Mouse (Mus musculus) embryonic facial prominence, embryonic 12.5 days (tissue): ENCODE data around the gene Gramd4. TPM values are rescaled to one million over a fixed set of nuclear protein-coding genes. Genes with fewer than 3 reads are reported as not detected.
"Not testable (repeated sequence)": the region's sequence is repeated elsewhere in the genome, so short reads cannot be mapped to it uniquely, and the experiment has no call there.

Source experiments
- ATAC-seq: fragments of 200-750 bp; cut with Nextera tagmentation; 2 replicates; pipeline ENCODE4 v1.8.0; 2017; ENCODE audit not compliant: insufficient number of reproducible peaks, insufficient read depth, low FRiP score, low TSS enrichment
- H3K27ac ChIP-seq: fragments of 300-500 bp; sonication (generic); 2 replicates; pipeline ENCODE4 v1.5.1; 2016; ENCODE audit warnings: mild to moderate bottlenecking
- H3K27me3 ChIP-seq: fragments of 300-500 bp; sonication (generic); 2 replicates; pipeline ENCODE4 v1.6.1; 2016; ENCODE audit warnings: mild to moderate bottlenecking, moderate library complexity
- H3K36me3 ChIP-seq: fragments of 300-500 bp; sonication (generic); 2 replicates; pipeline ENCODE4 v1.6.1; 2016; ENCODE audit warnings: mild to moderate bottlenecking
- H3K4me1 ChIP-seq: fragments of 300-500 bp; sonication (generic); 2 replicates; pipeline ENCODE4 v1.6.1; 2016
- H3K4me2 ChIP-seq: fragments of 300-500 bp; sonication (generic); replicated peaks from 2 replicates; pipeline ENCODE4 v1.6.1; 2016; ENCODE audit warnings: mild to moderate bottlenecking, moderate library complexity
- H3K4me3 ChIP-seq: fragments of 300-500 bp; sonication (generic); 2 replicates; pipeline ENCODE4 v1.5.1; 2016; ENCODE audit warnings: mild to moderate bottlenecking
- H3K9ac ChIP-seq: fragments of 300-500 bp; sonication (generic); 2 replicates; pipeline ENCODE4 v1.6.1; 2016; ENCODE audit warnings: mild to moderate bottlenecking, moderate library complexity
- H3K9me3 ChIP-seq: fragments of 300-500 bp; sonication (generic); 2 replicates; pipeline ENCODE4 v1.6.1; 2016; ENCODE audit warnings: mild to moderate bottlenecking, moderate library complexity
- whole genome bisulfite sequencing: fragments of 180-500 bp; shearing (Covaris S2); methylation state at CpG from one replicate; pipeline ENCODE4 v1.1.7; 2016; 5-methylcytosine and 5-hydroxymethylcytosine counted together
- polyA plus RNA-seq: library from polyadenylated mRNA; unstranded; fragments of >200 nt; fragmentation: Nextera tagmentation; extraction: Ambion mirVana; gene quantifications from 2 replicates; pipeline ENCODE4 v1.2.1, GENCODE M21; 2016

Gene Gramd4
- polyA plus RNA-seq, 1 experiment from 2014 or later: 19.4 TPM

DNA sequence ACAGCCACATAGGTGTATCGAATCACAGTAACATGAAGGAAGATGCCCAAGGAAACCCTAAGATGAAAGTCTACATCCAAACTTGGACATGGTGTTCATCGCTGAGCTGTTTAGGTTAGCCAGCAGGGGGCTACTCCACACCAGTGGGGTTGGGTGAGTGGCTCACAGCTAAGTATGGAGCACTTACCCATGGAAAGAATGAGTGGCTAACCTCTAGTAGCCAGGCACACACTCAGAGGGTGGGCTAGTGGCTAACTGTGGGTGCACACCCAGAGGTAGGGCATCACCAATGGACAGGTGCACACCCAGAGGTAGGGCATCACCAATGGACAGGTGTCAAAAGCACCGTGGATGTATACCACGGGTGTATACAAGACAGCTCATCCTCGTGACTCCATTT, 102.2 kb downstream of the Gramd4 start:
- ATAC-seq: no peak
- H3K9ac ChIP-seq: no peak overlapping the region
- WGBS: 81% methylated on average over 5 of the region's 5 CpGs

DNA sequence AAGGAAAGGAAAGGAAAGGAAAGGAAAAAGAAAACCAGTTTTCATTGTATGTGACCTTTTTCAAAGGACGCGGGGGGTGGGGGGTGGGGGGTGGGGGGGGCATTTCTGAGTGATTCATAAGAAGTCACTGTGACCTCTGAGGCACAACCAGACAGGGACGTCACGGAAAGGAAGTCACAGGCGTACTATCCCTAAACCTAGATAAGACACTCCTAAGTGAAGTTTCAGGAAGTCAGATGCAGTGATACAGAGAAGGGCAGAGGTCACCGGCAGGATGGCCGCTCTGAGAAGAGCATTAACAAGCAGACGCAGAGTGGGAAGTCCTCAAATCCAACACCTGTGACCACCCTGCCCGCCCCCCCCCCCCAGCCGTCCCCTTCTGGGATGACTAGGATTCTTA, 103.4 kb downstream of the Gramd4 start:
- H3K36me3 ChIP-seq: peaks cover 22% of the 10 kb centered on the region
- no peak overlapping the region for H3K9ac ChIP-seq
- no peaks in the 10 kb centered on the region for H3K9me3 ChIP-seq
- H3K4me3 ChIP-seq: no peak overlapping the region
- WGBS: 72% methylated on average over 10 of the region's 10 CpGs
- no peak overlapping the region for H3K4me2 ChIP-seq
- no peaks in the 10 kb centered on the region for H3K4me1 ChIP-seq
- no peaks in the 10 kb centered on the region for H3K27me3 ChIP-seq
- no peak for ATAC-seq
- H3K27ac ChIP-seq: no peak overlapping the region

More for the DNA sequence above, 102.2 kb downstream of the Gramd4 start:
- no peaks in the 10 kb centered on the region for H3K27me3 ChIP-seq
- peaks cover 27% of the 10 kb centered on the region for H3K36me3 ChIP-seq
- no peaks in the 10 kb centered on the region for H3K4me1 ChIP-seq
- H3K27ac ChIP-seq: no peak overlapping the region
- H3K9me3 ChIP-seq: no peaks in the 10 kb centered on the region
- H3K4me3 ChIP-seq: no peak overlapping the region
- no peak overlapping the region for H3K4me2 ChIP-seq

DNA sequence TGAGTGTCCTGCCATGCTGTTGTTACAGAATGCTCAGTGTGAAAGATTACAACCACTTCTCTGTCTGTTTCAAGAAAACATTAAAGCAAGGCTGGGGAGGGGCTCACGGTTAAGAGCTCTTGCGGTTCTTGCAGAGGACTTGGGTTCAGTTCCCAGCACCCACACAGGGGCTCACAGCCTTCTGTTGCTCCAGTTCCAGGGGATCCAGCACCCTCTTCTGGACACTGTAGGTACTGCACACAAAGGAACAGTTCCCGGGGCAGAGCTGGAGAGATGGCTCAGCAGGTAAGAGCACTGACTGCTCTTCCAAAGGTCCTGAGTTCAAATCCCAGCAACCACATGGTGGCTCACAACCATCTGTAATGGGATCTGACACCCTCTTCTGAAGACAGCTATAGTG, 104.3 kb downstream of the Gramd4 start:
- H3K9me3 ChIP-seq, H3K9ac ChIP-seq, H3K4me2 ChIP-seq, H3K4me1 ChIP-seq, H3K27ac ChIP-seq, ATAC-seq, H3K27me3 ChIP-seq, H3K4me3 ChIP-seq: not testable (repeated sequence)
- H3K36me3 ChIP-seq: peaks cover 17% of the 10 kb centered on the region
- WGBS: 97% methylated on average over 3 of the region's 3 CpGs

DNA sequence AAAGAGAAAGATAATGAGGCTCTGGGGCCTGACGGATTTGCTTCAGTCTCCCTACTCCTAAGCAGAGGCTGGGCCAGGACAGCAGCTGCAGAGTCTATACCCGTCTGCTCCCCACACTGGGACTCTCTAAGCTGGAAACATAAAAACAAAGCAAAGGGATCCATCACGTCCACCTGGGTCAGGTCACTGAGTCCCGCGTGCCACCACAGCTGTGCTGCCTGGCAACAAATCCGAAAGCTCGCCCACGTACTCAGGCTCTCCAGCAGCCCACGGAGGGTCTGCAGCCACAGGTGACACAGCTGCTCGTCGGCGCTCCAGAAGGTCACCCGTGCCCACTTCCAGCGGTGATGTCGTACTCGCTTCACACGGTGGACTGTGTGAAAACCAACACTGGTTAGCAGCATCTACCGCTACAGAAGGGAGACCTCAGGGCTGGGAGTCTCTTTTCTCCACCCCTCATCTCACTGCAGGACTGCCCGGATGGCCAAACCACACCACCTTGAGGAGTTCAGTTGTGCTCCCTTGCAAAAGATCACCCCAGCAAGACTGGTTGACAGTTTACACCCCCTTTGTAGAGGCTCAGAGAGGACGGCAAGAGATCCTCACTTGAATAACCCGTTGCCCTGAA, 107.3 kb downstream of the Gramd4 start:
- Histone ChIP-seq H3K36me3 (peaks cover 17% of the 10 kb centered on the region), H3K4me2 (no peak overlapping the region), H3K27ac (no peak overlapping the region), H3K4me1 (peaks cover 11% of the 10 kb centered on the region), H3K27me3 (no peaks in the 10 kb centered on the region), H3K4me3 (no peak overlapping the region), H3K9ac (no peak overlapping the region), H3K9me3 (no peaks in the 10 kb centered on the region)
- WGBS: 83% methylated on average over 21 of the region's 21 CpGs
- no peak for ATAC-seq

DNA sequence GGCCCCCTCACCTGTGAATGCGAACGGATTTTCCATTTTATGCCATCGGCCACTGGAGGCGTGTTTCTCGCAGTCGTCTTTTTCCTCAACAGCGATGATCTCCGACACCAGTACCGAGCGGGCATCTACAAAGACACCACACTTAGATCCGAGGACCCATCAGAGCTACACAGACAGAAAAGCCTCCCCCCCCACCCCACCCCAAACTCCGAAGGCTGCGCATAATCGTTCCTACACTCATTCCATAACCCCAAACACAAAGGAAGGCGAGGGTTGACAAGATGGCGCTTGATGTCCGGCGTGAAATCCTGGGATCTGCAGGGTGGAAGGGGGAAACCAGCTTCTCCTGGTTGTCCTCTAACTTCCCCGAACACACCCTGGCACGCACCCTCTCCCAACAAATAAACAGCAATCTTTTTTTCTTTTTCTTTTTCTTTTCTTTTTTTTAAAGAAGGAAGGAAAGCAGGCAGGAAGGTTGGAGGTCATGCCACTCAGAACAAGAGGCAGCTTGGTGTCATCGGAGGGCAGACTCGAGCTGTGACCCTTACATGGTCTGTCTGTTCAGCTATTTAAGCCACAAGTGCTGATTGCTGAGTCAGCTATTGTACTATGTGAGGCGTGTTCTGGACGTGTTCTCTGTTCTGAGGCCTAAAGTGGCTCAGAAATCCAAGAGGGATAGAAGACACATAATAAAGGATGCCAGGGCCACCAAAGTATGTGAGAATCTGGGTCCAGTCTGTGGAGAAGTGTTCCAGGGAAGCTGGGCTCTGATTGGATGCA, 108.5 kb downstream of the Gramd4 start:
- peaks cover 11% of the 10 kb centered on the region for H3K4me1 ChIP-seq
- peaks cover 17% of the 10 kb centered on the region for H3K36me3 ChIP-seq
- H3K27ac ChIP-seq: no peak overlapping the region
- no peaks in the 10 kb centered on the region for H3K27me3 ChIP-seq
- no peak for ATAC-seq
- H3K4me2 ChIP-seq: no peak overlapping the region
- 86% methylated on average over 24 of the region's 24 CpGs for WGBS
- H3K9ac ChIP-seq: no peak overlapping the region
- no peak overlapping the region for H3K4me3 ChIP-seq
- no peaks in the 10 kb centered on the region for H3K9me3 ChIP-seq

DNA sequence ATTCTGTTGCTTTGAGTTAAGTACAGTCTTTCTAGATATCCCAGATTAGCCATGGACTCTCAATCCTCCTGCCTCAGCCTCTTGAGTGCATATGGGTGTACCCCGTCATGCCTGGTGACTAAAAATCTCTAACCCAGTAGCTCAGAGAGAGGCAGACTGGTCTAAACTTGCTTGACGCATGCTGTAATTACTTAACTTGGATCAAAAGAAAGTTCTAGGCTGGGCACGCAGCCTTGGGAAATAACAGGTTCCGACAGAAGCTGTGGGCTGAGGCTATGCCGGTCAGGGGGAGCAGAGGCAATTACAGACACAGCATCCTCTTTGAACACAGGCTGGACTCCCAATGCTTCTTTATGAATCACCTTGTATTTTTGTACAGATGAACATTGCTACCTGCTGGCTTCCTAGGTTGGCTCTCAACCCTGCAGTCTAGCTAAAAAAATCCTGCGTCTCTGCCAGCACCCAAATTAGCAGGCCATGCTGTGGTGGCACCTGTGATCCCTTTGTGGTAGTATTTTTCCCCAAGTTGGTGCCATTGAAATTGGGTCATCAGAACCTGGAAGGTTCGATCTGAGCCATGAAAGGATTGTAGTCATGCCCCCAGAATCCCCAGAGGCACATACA, 109.6 kb downstream of the Gramd4 start:
- no peak overlapping the region for H3K27ac ChIP-seq
- no peak overlapping the region for H3K4me3 ChIP-seq
- no peak for ATAC-seq
- peaks cover 18% of the 10 kb centered on the region for H3K4me1 ChIP-seq
- no peaks in the 10 kb centered on the region for H3K9me3 ChIP-seq
- no peak overlapping the region for H3K4me2 ChIP-seq
- 84% methylated on average over 7 of the region's 7 CpGs for WGBS
- H3K36me3 ChIP-seq: peaks cover 8% of the 10 kb centered on the region
- no peak overlapping the region for H3K9ac ChIP-seq
- no peaks in the 10 kb centered on the region for H3K27me3 ChIP-seq

DNA sequence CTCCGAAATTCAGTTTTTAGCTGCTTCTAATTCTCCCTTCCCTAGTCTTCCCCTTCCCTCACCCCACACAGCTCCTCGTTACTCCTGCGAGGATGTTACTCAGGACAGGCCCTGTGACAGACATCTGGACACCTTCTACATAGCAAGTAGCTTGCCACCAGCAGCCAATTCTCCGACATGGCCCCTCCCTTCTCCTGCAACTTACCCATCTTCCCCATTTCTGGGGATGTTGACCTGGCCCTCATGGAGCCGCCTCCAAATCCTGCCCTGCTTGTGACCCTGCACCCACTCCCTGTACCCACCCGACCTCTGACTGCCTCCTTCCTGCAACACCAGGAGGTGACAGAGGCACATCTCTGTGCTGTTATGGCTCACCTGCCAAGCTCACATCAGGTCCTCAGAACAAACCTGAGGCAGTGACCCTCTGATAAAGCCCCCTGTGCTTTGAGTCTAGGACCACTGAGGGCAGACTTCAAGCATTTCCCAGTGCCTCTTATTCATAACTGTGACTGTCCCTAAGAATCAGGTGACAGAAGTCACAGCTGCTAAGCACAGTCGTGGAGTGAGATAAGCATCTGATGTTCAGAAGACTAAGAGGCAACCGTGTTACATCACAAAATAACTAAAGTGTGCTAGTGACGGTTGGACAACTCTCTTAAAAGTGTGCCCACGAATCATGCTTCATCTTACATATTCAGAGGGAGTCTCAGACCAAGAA, 110.5 kb downstream of the Gramd4 start:
- no peak for ATAC-seq
- WGBS: 78% methylated on average over 10 of the region's 10 CpGs
- Histone ChIP-seq H3K27me3 (no peaks in the 10 kb centered on the region), H3K4me1 (peaks cover 24% of the 10 kb centered on the region), H3K9me3 (no peaks in the 10 kb centered on the region), H3K36me3 (peaks cover 8% of the 10 kb centered on the region; the same call in 1 of the 2 replicates), H3K4me3 (no peak overlapping the region), H3K27ac (no peak overlapping the region), H3K4me2 (no peak overlapping the region), H3K9ac (no peak overlapping the region)

DNA sequence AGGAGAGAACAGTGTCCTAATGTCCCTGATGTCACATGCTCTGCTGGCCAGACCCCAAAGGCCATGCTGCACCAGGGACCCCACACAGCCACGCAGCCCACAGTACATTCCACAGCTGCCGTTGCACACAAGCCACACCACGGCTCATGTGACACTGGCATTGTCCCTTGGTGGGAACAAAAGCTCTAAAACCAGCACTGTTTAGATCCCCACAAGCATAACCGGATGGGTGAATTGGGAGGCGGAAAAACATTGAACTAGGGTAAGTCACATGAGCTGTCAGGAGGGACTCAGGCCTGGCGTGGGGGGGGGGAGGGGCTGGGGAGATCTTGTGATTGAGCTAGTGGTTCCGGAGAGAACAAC, 111.0 kb downstream of the Gramd4 start:
- peaks cover 6% of the 10 kb centered on the region; the same call in 1 of the 2 replicates for H3K36me3 ChIP-seq
- no peaks in the 10 kb centered on the region for H3K27me3 ChIP-seq
- H3K4me2 ChIP-seq: no peak overlapping the region
- H3K9ac ChIP-seq: no peak overlapping the region
- 0 out of 2 replicates have a peak overlapping the region, but pooled peaks have one; percentile 37 for H3K27ac ChIP-seq
- peaks cover 29% of the 10 kb centered on the region for H3K4me1 ChIP-seq
- 46% methylated on average over 7 of the region's 7 CpGs for WGBS
- no peak overlapping the region for H3K4me3 ChIP-seq
- no peak for ATAC-seq
- H3K9me3 ChIP-seq: no peaks in the 10 kb centered on the region

DNA sequence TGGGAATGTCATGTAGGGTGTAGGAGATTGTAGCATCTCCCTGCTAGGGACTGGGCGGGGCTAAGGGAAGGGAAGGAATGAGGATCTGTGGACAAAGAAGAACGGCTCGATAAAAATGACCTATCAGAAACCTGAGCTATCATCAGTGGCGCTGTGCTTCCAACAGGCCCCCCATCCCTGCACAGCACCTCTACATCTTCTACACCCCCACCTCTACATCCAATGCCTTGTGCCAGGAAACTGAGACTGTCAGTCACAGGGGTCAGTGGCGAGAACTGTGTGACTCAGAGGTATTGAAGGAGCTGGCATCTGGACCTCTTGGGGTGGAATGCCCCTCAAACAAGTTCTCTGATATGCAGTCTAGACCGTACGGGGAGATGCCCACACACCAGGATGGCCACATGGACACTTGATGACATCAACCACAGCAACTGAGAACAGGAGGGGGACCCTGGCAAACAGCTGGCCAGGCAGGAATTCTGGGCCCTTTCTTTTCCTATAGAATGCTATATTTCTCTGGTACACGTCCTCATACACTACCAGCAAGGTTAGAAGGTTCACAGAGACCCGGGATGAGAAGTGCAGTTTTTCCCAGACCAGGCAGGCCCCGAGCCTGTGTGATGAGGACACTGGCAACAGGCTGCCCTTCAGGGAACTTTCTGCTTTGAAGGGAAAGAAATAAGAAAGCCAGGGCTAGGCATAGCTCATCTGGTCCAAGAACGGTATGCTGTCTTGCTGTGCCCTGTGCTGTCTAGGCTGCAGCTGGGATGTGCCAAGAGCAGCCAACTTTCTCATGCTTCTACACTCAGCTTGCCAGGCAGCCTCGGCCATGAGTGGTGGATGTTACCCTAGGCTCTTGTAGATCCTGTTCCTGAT, 111.7 kb downstream of the Gramd4 start:
- H3K27me3 ChIP-seq: no peaks in the 10 kb centered on the region
- H3K27ac ChIP-seq: 0 out of 2 replicates have a peak overlapping the region, but pooled peaks have one; percentile 37
- no peaks in the 10 kb centered on the region for H3K9me3 ChIP-seq
- no peak for ATAC-seq
- 80% methylated on average over 12 of the region's 12 CpGs for WGBS
- no peak overlapping the region for H3K9ac ChIP-seq
- no peak overlapping the region for H3K4me3 ChIP-seq
- peaks cover 36% of the 10 kb centered on the region for H3K4me1 ChIP-seq
- H3K36me3 ChIP-seq: no peaks in the 10 kb centered on the region
- H3K4me2 ChIP-seq: no peak overlapping the region

DNA sequence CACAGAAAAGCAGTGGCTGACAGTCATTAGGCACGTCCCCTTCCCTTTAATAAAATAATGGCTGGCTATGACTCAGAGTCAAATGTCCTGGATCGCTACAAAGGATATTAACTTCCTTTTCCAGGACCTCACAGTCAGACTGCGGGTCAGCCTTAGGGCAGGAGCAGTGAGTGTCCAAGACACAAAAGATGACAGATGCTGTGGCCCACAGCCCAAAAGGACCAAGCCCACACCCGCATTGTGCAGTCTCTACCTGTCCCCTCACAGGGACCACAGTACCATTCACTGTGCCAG, 112.3 kb downstream of the Gramd4 start:
- Histone ChIP-seq H3K27me3 (no peaks in the 10 kb centered on the region), H3K36me3 (no peaks in the 10 kb centered on the region), H3K4me1 (peaks cover 42% of the 10 kb centered on the region), H3K4me2 (no peak overlapping the region), H3K27ac (no peak overlapping the region), H3K9ac (no peak overlapping the region), H3K4me3 (no peak overlapping the region), H3K9me3 (no peaks in the 10 kb centered on the region)
- 65% methylated on average over 4 of the region's 4 CpGs for WGBS
- ATAC-seq: no peak

DNA sequence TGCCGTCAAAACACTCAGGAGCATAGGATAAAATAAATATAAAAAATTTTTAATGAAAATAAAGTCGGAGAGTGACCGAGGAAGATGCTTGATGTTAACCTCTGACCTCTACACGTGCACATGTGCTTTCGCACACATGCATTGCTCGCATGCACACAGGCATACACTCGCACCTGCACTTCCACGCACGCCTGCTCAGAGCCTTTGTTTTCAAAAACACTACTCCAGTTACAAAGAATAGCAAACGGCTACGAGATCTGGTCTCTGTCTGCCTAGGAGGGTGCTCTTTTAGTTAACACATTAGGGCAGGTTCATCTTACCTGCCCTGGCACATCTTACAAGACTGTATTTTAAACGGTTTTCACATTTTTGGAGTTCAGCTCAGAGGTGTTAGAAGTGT, 113.8 kb downstream of the Gramd4 start:
- Histone ChIP-seq H3K4me1 (peaks cover 44% of the 10 kb centered on the region), H3K9ac (no peak overlapping the region), H3K4me2 (no peak overlapping the region), H3K4me3 (no peak overlapping the region), H3K27ac (no peak overlapping the region), H3K9me3 (no peaks in the 10 kb centered on the region), H3K36me3 (no peaks in the 10 kb centered on the region), H3K27me3 (no peaks in the 10 kb centered on the region)
- WGBS: 49% methylated on average over 12 of the region's 12 CpGs
- ATAC-seq: no peak
